Mouse (Mus musculus) forebrain, embryonic 14.5 days (tissue): ENCODE results near the gene C1qtnf12. TPM values are rescaled to one million over a fixed set of nuclear protein-coding genes. Genes with fewer than 3 reads are reported as not detected.
A peak's percentile ranks its signal among the peaks of the same experiment; 100 is the strongest.

Experiments
- ATAC-seq: fragments of 200-750 bp; cut with Nextera tagmentation; 2 replicates; pipeline ENCODE4 v1.8.0; 2017; ENCODE audit warnings: mild to moderate bottlenecking, moderate library complexity
- DNase-seq: peaks from one replicate; pipeline ENCODE4 v3.0.0-alpha.2; 2015; ENCODE audit warnings: low spot score
- H3K27ac ChIP-seq: fragments of 300-500 bp; sonication (generic); 2 replicates; pipeline ENCODE4 v1.5.1; 2014; ENCODE audit warnings: low read depth, mild to moderate bottlenecking, control low read depth, low read length, moderate library complexity
- H3K27me3 ChIP-seq: fragments of 300-500 bp; sonication (generic); replicated peaks from 2 replicates; pipeline ENCODE4 v1.6.1; 2014; ENCODE audit warnings: low read length, control low read depth, mixed read lengths; ENCODE audit not compliant: control insufficient read depth, insufficient read depth
- H3K36me3 ChIP-seq: fragments of 300-500 bp; sonication (generic); 2 replicates; pipeline ENCODE4 v1.6.1; 2014; ENCODE audit warnings: low read length, control low read depth; ENCODE audit not compliant: control insufficient read depth, insufficient read depth
- H3K4me1 ChIP-seq: fragments of 300-500 bp; sonication (generic); 2 replicates; pipeline ENCODE4 v1.6.1; 2014; ENCODE audit warnings: antibody characterized with exemption, low read length, control low read depth; ENCODE audit not compliant: control insufficient read depth, insufficient read depth
- H3K4me2 ChIP-seq: fragments of 300-500 bp; sonication (generic); 2 replicates; pipeline ENCODE4 v1.6.1; 2014; ENCODE audit warnings: mild to moderate bottlenecking, control low read depth, low read length
- H3K4me3 ChIP-seq: fragments of 300-500 bp; sonication (generic); 2 replicates; pipeline ENCODE4 v1.5.1; 2014; ENCODE audit warnings: low read depth, low read length, control low read depth
- H3K9ac ChIP-seq: fragments of 300-500 bp; sonication (generic); 2 replicates; pipeline ENCODE4 v1.6.1; 2014; ENCODE audit warnings: mild to moderate bottlenecking, low read length, control low read depth, moderate library complexity
- H3K9me3 ChIP-seq: fragments of 300-500 bp; sonication (generic); replicated peaks from 2 replicates; pipeline ENCODE4 v1.6.1; 2016; ENCODE audit warnings: low read length, control low read depth, mixed read lengths; ENCODE audit not compliant: control insufficient read depth
- WGBS: fragments of 180-500 bp; shearing (Covaris S2); extraction: QIAGEN DNeasy Blood & Tissue Kit; methylation state at CpG from one replicate; pipeline ENCODE4 v1.1.7; 2014; 5-methylcytosine and 5-hydroxymethylcytosine counted together
- polyA plus RNA-seq: library from polyadenylated mRNA; unstranded; fragments of >200 nt; fragmentation: Nextera tagmentation; extraction: Ambion mirVana; gene quantifications from 2 replicates; pipeline ENCODE4 v1.2.1, GENCODE M21; 2014

Gene C1qtnf12
- polyA plus RNA-seq, 1 experiment from 2014 or later, result 11.3 TPM

DNA sequence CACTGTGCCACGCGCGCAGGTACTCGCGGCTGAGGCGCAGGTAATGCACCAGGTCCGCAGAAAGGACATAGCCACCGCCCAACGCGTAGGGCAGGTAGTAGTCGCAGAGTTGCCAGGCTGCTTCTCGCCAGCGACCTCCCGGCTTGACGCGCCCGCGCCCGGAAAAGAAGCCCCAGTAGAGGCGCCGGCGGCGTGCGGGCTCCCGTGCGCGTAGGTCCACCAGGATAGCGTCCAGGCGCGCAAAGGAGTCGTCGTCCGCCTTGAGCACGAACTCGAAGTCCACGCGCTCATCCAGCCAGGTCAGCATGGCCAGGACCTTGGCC lies 29.8 kb downstream of the C1qtnf12 start:
- H3K4me3 ChIP-seq, result peak overlapping the region; percentile 86
- H3K27ac ChIP-seq, result peak overlapping the region; percentile 95
- peaks cover 12% of the 10 kb centered on the region for H3K36me3 ChIP-seq
- peak overlapping the region; percentile 74 for H3K9ac ChIP-seq
- peak overlapping the region; percentile 99 for H3K4me2 ChIP-seq
- H3K4me1 ChIP-seq, result peaks cover 25% of the 10 kb centered on the region
- WGBS, result 30% methylated on average over 37 of the region's 37 CpGs
- H3K9me3 ChIP-seq, result no peaks in the 10 kb centered on the region
- DNase-seq (peak; percentile 1), ATAC-seq (no peak; the same call in none of the 2 replicates)
- H3K27me3 ChIP-seq, result no peaks in the 10 kb centered on the region

DNA sequence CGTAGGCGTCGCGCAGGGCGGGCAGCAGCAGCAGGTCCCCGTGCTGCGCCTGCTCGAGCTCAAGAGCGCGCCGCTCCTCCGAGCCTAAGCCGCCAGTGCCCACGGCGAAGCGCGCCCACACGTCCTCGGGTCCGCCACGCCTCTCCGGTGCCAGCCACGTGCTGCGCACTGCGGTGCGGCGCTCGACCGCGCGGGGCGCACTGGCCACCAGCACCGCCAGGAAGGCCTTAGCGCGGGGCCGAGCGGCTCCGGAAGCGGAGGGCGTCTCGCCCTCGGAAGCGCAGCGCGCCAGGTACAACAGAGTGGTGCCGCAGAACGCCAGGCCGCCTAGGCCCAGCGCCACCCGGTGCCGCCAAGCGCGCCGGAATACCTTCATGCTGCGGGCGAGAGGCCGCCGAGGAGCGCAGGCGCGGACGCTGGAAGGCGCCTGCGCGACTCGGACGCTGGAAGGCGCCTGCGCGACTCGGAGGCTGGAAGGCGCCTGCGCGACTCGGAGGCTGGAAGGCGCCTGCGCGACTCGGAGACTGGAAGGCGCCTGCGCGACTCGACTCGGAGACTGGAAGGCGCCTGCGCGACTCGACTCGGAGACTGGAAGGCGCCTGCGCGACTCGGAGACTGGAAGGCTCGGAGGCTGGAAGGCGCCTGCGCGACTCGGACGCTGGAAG lies 30.3 kb downstream of the C1qtnf12 start, which contains the start of the genes B3galt6 and Sdf4:
B3galt6 (minus strand) TSS at position 409 of the 665 bp plus-strand sequence.
Sdf4 (plus strand) TSS at position 632 of the 665 bp plus-strand sequence.
- Histone ChIP-seq H3K4me3 (peak within 1 kb of the TSS; percentile 86), H3K4me2 (peak within 1 kb of the TSS; percentile 99), H3K27ac (peak within 1 kb of the TSS; percentile 95), H3K27me3 (no peaks in the 10 kb centered on the region), H3K9me3 (no peaks in the 10 kb centered on the region), H3K9ac (peak within 1 kb of the TSS; percentile 86), H3K4me1 (peaks cover 25% of the 10 kb centered on the region), H3K36me3 (peaks cover 16% of the 10 kb centered on the region)
- WGBS, result under 1% methylated on average over 98 of the region's 99 CpGs
- peak; percentile 90 for ATAC-seq
- DNase-seq, result peak; percentile 95

DNA sequence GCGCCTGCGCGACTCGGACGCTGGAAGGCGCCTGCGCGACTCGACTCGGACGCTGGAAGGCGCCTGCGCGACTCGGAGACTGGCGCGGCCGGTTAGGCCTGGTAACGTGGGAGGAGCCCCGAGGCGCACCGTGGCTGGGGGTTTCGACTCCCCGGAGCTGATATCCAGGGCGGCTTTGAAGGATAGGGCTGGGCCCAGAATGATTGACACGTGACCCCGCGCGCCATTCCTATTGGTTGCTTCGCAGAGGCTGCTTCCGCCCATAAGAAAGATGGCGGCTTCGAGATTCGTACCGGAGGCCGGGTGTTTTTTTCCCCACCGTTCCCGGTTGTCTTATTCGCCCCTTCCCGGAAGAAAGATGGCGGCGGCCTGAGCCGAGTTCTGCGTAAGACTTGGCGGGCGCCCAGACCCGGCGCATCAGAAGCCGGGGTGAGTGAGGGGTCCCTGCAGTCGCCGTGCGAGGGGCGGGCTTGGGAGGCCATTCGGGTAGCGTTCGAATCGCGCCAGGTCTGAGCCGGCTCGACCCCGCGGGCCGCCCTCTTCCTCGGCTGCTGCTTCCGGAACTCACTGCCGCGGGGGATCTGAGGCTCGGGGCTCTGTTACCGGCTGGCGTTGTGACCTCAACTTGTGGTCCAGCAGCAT lies 30.9 kb downstream of the C1qtnf12 start:
- Histone ChIP-seq H3K4me2 (peak overlapping the region; percentile 81), H3K9me3 (no peaks in the 10 kb centered on the region), H3K27me3 (no peaks in the 10 kb centered on the region), H3K4me1 (peaks cover 25% of the 10 kb centered on the region), H3K4me3 (peak overlapping the region; percentile 86), H3K27ac (peak overlapping the region; percentile 91), H3K9ac (peak overlapping the region; percentile 86), H3K36me3 (peaks cover 23% of the 10 kb centered on the region)
- under 1% methylated on average over 70 of the region's 70 CpGs for WGBS
- DNase-seq, result peak; percentile 98
- peak; percentile 85 for ATAC-seq

DNA sequence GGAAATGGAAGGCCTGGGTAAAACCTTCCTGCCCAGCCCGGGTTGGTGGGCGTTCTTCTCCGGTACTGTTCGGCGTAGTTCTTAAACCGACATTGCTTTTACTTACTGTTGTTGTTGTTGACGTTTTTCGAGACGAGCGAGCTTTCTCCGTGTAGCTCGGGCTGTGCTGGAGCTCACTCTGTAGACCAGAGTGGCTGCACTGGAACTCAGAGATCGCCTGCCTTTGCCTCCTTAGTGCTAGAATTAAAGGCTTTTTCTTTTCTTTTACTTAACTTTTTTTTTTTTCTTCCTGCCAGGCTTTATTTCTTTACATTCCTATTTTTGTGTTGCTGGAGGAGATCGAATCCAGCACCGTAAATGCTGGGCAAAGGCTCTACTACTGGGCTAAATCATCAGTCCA lies 31.5 kb downstream of the C1qtnf12 start:
- peak overlapping the region; percentile 86 for H3K4me3 ChIP-seq
- DNase-seq (no peak), ATAC-seq (no peak)
- WGBS, result 6% methylated on average over 15 of the region's 15 CpGs
- H3K4me2 ChIP-seq, result peak overlapping the region; percentile 81
- no peaks in the 10 kb centered on the region for H3K9me3 ChIP-seq
- H3K9ac ChIP-seq, result peak overlapping the region; percentile 86
- H3K27me3 ChIP-seq, result no peaks in the 10 kb centered on the region
- H3K36me3 ChIP-seq, result peaks cover 29% of the 10 kb centered on the region
- peaks cover 25% of the 10 kb centered on the region for H3K4me1 ChIP-seq
- peak overlapping the region; percentile 91 for H3K27ac ChIP-seq

DNA sequence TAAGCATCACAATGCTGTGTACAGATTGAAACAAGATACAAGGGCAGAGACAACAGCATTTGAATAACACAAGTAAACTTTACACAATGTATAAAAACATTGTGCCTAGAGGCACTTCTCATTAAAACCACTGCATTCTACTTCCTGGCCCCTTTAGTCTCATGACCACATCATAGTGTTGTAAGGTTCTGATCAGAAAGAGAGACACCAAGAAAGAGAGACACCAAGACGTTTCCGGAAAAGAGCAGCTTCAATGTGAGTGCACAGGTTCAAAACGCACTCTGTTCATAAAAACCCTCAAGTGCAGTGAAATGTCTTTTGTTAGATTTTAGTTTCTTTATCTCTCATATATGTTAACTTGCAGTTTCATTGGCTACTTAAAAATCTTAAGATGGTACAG lies 42.0 kb downstream of the C1qtnf12 start:
- peaks cover 90% of the 10 kb centered on the region for H3K36me3 ChIP-seq
- ATAC-seq (no peak), DNase-seq (no peak)
- H3K9me3 ChIP-seq, result no peaks in the 10 kb centered on the region
- no peaks in the 10 kb centered on the region for H3K4me1 ChIP-seq
- H3K9ac ChIP-seq, result no peak overlapping the region
- H3K27ac ChIP-seq, result no peak overlapping the region
- no peaks in the 10 kb centered on the region for H3K27me3 ChIP-seq
- 92% methylated on average over 3 of the region's 3 CpGs for WGBS
- no peak overlapping the region for H3K4me3 ChIP-seq
- no peak overlapping the region for H3K4me2 ChIP-seq

DNA sequence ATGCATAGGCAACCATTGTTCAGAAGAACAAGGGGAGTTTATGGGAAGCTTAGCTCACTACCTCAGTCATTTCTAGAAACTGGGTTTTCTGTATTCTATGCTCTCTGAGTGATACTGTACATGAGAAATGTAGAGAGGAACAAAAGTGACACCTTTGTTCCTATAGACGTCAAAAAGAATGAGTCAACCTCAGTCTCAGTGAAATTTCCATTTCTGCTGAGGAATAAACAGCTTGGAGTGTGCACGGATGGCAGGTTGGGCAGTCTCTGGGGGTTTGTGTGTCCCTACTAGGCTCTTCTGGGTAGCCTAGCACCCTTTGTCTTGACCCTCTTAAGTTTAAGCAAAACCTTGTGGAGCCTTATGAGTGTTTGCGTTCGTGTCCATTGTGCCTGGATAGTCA lies 46.3 kb downstream of the C1qtnf12 start:
- Histone ChIP-seq H3K4me2 (no peak overlapping the region), H3K36me3 (peaks cover 94% of the 10 kb centered on the region), H3K9ac (no peak overlapping the region), H3K27ac (no peak overlapping the region), H3K4me1 (no peaks in the 10 kb centered on the region), H3K4me3 (no peak overlapping the region), H3K27me3 (no peaks in the 10 kb centered on the region), H3K9me3 (no peaks in the 10 kb centered on the region)
- DNase-seq, result no peak
- no peak for ATAC-seq
- WGBS, result 95% methylated on average over 4 of the region's 4 CpGs

DNA sequence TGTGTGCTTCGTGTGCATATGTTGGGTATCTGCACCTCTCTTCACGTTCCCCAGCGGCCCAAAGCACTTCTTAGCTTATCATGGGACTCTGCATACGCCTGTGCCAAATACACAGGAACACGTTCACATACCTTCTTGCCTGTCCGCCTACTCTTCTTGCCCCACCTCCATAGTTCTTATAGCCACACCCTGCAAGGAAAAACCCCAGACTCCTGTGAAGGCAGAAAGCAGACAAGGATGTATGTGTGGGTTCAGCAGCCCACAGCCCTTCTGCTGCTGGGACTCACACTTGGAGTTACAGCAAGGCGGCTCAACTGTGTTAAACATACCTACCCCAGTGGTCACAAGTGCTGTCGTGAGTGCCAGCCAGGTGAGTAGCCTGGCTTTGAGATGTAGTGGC lies 51.5 kb downstream of the C1qtnf12 start, which contains the start of gene Tnfrsf4:
Tnfrsf4 (plus strand) TSS at position 207 of the 400 bp plus-strand sequence.
- no peak within 1 kb of the TSS for H3K4me2 ChIP-seq
- ATAC-seq (no peak), DNase-seq (no peak)
- no peak within 1 kb of the TSS for H3K9ac ChIP-seq
- H3K4me3 ChIP-seq, result no peak within 1 kb of the TSS
- H3K9me3 ChIP-seq, result no peaks in the 10 kb centered on the region
- H3K27ac ChIP-seq, result no peak within 1 kb of the TSS
- H3K36me3 ChIP-seq, result peaks cover 71% of the 10 kb centered on the region
- no peaks in the 10 kb centered on the region for H3K27me3 ChIP-seq
- H3K4me1 ChIP-seq, result no peaks in the 10 kb centered on the region
- 90% methylated on average over 8 of the region's 8 CpGs for WGBS

DNA sequence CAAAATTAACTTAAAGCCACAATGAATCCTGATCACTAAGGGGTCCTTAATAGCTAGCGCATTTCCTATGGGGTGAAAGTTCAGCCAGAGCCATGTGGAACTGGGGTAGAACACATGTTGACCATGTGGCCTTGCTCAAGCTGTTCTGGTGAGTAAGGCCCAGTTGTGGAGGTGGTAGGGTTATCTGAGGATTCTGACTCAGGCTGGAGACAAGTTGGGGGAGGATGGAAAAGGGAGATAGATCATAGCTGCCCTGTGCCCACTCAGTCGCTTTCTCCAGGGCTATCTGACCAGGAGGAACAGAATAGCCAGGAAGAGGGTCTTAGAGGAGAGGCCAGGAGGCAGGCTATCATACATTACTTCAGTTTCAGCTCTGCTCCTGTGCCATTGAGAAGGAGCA lies 52.3 kb downstream of the C1qtnf12 start:
- Histone ChIP-seq H3K4me1 (no peaks in the 10 kb centered on the region), H3K4me3 (no peak overlapping the region), H3K27me3 (no peaks in the 10 kb centered on the region), H3K9me3 (no peaks in the 10 kb centered on the region), H3K4me2 (no peak overlapping the region), H3K36me3 (peaks cover 63% of the 10 kb centered on the region), H3K27ac (no peak overlapping the region), H3K9ac (no peak overlapping the region)
- ATAC-seq (no peak), DNase-seq (no peak)
- WGBS, result 93% methylated on average over 2 of the region's 2 CpGs
